Mouse (Mus musculus): ENCODE measurements at regions not wholly inside any gene's neighbourhood (a gene's known extent, or its start where the extent isn't known, plus 50 kb on each side); places are given as distances from the start of the nearest gene placed in this dataset.

DNA sequence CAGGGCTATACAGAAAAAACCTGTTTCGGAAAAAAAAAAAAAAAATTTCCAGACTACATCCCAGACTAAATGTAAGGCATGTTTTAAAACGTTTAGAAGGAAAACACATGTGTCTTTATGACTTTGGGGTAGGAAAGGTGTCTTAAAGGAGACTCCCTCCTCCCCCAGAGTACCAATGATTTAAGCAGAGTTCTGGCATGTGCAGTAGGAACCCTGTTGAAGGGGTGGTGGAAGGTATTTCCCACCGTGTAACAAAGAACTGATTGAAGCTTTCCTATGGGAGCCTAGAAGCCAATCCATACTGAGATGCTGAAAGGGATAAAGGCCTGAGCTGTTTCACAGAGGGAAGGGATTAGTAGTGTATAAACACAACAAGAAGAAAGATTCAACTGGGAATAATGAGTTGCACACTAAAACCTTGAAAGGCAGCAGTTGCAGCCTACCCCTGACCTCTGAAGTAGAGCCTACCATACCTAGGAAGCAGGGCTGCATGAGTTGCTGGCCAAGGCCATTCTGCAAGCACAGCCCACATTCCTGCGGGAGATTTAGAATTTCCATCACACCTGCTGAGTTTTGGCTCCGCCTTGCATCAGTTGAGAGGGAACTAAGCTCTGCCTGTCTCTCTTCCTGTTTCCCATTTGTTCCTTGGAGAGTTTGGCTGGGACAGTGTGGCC is 132.4 kb upstream of the Topaz1 start:
- TF ChIP-seq CTCF (IDR thresholded peaks at IDR 0.05; ENCODE audit: borderline replicate concordance, insufficient read depth, low read depth, low read length) (no peak), POLR2A (IDR thresholded peaks at IDR 0.05; ENCODE audit: borderline replicate concordance, insufficient read depth, low read length) (no peak)

All from cerebellum, adult 2 months (tissue).